Mouse (Mus musculus): Measurements from ENCODE around the gene Irf6. TPM values are rescaled to one million over a fixed set of nuclear protein-coding genes. Genes with fewer than 3 reads are reported as not detected.

The Irf6 gene
- total RNA-seq, 1 experiment from 2014 or later, result 1.6 TPM

- ATAC-seq (replicated peaks; ENCODE audit: low read depth, poor library complexity, severe bottlenecking), result no peak
These were observed 650 bp downstream of the Irf6 start for GRCm38 (mm10) chr1:193153561-193153960.

GRCm38 (mm10) chr1:193156316-193157110, 3.6 kb downstream of the Irf6 start:
- peak; percentile 34 for ATAC-seq (replicated peaks; ENCODE audit: low read depth, poor library complexity, severe bottlenecking)

- ATAC-seq (replicated peaks; ENCODE audit: low read depth, poor library complexity, severe bottlenecking), result no peak
These were observed 4.2 kb downstream of the Irf6 start for GRCm38 (mm10) chr1:193157111-193157492.

- no peak for ATAC-seq (replicated peaks; ENCODE audit: low read depth, poor library complexity, severe bottlenecking)
These were observed 6.3 kb downstream of the Irf6 start for GRCm38 (mm10) chr1:193159163-193159562.

- peak; percentile 9; the same call in 1 of the 2 replicates for ATAC-seq (replicated peaks; ENCODE audit: low read depth, poor library complexity, severe bottlenecking)
These were observed 6.7 kb downstream of the Irf6 start for GRCm38 (mm10) chr1:193159613-193160012.

GRCm38 (mm10) chr1:193160317-193161032, 7.6 kb downstream of the Irf6 start:
- peak; percentile 89 for ATAC-seq (replicated peaks; ENCODE audit: low read depth, poor library complexity, severe bottlenecking)

GRCm38 (mm10) chr1:193167746-193168145, 14.8 kb downstream of the Irf6 start, which contains the start of gene A130010J15Rik:
Gene A130010J15Rik (plus strand): TSS chr1:193168046.
- ATAC-seq (replicated peaks; ENCODE audit: low read depth, poor library complexity, severe bottlenecking), result no peak

GRCm38 (mm10) chr1:193169228-193169627, 16.3 kb downstream of the Irf6 start:
- ATAC-seq (replicated peaks; ENCODE audit: low read depth, poor library complexity, severe bottlenecking), result no peak

GRCm38 (mm10) chr1:193169856-193170255, 16.9 kb downstream of the Irf6 start:
- peak; percentile 31 for ATAC-seq (replicated peaks; ENCODE audit: low read depth, poor library complexity, severe bottlenecking)

GRCm38 (mm10) chr1:193172991-193173809, 20.3 kb downstream of the Irf6 start:
- peak; percentile 85 for ATAC-seq (replicated peaks; ENCODE audit: low read depth, poor library complexity, severe bottlenecking)

- no peak for ATAC-seq (replicated peaks; ENCODE audit: low read depth, poor library complexity, severe bottlenecking)
These were observed 20.9 kb downstream of the Irf6 start for GRCm38 (mm10) chr1:193173810-193174129.

GRCm38 (mm10) chr1:193174143-193174733, 21.3 kb downstream of the Irf6 start:
- no peak for ATAC-seq (replicated peaks; ENCODE audit: low read depth, poor library complexity, severe bottlenecking)

- ATAC-seq (replicated peaks; ENCODE audit: low read depth, poor library complexity, severe bottlenecking), result no peak
These were observed 28.2 kb downstream of the Irf6 start for GRCm38 (mm10) chr1:193181104-193181503.

GRCm38 (mm10) chr1:193188257-193188656, 35.3 kb downstream of the Irf6 start:
- ATAC-seq (replicated peaks; ENCODE audit: low read depth, poor library complexity, severe bottlenecking), result no peak

GRCm38 (mm10) chr1:193189151-193189621, 36.3 kb downstream of the Irf6 start:
- no peak for ATAC-seq (replicated peaks; ENCODE audit: low read depth, poor library complexity, severe bottlenecking)

GRCm38 (mm10) chr1:193189771-193190170, 36.9 kb downstream of the Irf6 start:
- ATAC-seq (replicated peaks; ENCODE audit: low read depth, poor library complexity, severe bottlenecking), result no peak

GRCm38 (mm10) chr1:193191675-193192283, 38.9 kb downstream of the Irf6 start:
- ATAC-seq (replicated peaks; ENCODE audit: low read depth, poor library complexity, severe bottlenecking), result peak; percentile 90

- ATAC-seq (replicated peaks; ENCODE audit: low read depth, poor library complexity, severe bottlenecking), result no peak
These were observed 41.7 kb downstream of the Irf6 start for GRCm38 (mm10) chr1:193194416-193195140.

Measured in common myeloid progenitor, adult 5-6 weeks (primary cell).